Mouse (Mus musculus) forebrain, embryonic 15.5 days (tissue): ENCODE measurements at regions not wholly inside any gene's neighbourhood (a gene's known extent, or its start where the extent isn't known, plus 50 kb on each side); places are given as distances from the start of the nearest gene placed in this dataset.
A peak's percentile ranks its signal among the peaks of the same experiment; 100 is the strongest.

Experiments
- ATAC-seq: fragments of 200-750 bp; cut with Nextera tagmentation; replicated peaks from 2 replicates; pipeline ENCODE4 v1.8.0; 2017; ENCODE audit warnings: mild to moderate bottlenecking, moderate TSS enrichment, moderate library complexity
- H3K27ac ChIP-seq: fragments of 300-500 bp; sonication (generic); replicated peaks from 2 replicates; pipeline ENCODE4 v1.5.1; 2015; ENCODE audit warnings: mild to moderate bottlenecking, inconsistent platforms
- H3K27me3 ChIP-seq: fragments of 300-500 bp; sonication (generic); 2 replicates; pipeline ENCODE4 v1.6.1; 2015; ENCODE audit warnings: inconsistent platforms
- H3K36me3 ChIP-seq: fragments of 300-500 bp; sonication (generic); 2 replicates; pipeline ENCODE4 v1.6.1; 2015; ENCODE audit warnings: mild to moderate bottlenecking, inconsistent platforms
- H3K4me1 ChIP-seq: fragments of 300-500 bp; sonication (generic); 2 replicates; pipeline ENCODE4 v1.6.1; 2015; ENCODE audit warnings: inconsistent platforms
- H3K4me2 ChIP-seq: fragments of 300-500 bp; sonication (generic); replicated peaks from 2 replicates; pipeline ENCODE4 v1.6.1; 2015; ENCODE audit warnings: mild to moderate bottlenecking, inconsistent platforms
- H3K4me3 ChIP-seq: fragments of 300-500 bp; sonication (generic); 2 replicates; pipeline ENCODE4 v1.5.1; 2015; ENCODE audit warnings: mild to moderate bottlenecking, inconsistent platforms
- H3K9ac ChIP-seq: fragments of 300-500 bp; sonication (generic); replicated peaks from 2 replicates; pipeline ENCODE4 v1.6.1; 2015; ENCODE audit warnings: mild to moderate bottlenecking, inconsistent platforms
- H3K9me3 ChIP-seq: fragments of 300-500 bp; sonication (generic); 2 replicates; pipeline ENCODE4 v1.6.1; 2016; ENCODE audit warnings: inconsistent platforms
- WGBS: fragments of 180-500 bp; shearing (Covaris S2); methylation state at CpG from one replicate; pipeline ENCODE4 v1.1.7; 2015; ENCODE audit warnings: mixed read lengths; 5-methylcytosine and 5-hydroxymethylcytosine counted together

- no peaks in the 10 kb centered on the region for H3K36me3 ChIP-seq
- no peak overlapping the region for H3K4me3 ChIP-seq
- ATAC-seq = no peak
- no peak overlapping the region for H3K9ac ChIP-seq
- no peak overlapping the region for H3K4me2 ChIP-seq
- H3K27me3 ChIP-seq = no peaks in the 10 kb centered on the region
- WGBS = 94% methylated on average over 3 of the region's 3 CpGs
- H3K27ac ChIP-seq = no peak overlapping the region
- no peaks in the 10 kb centered on the region for H3K4me1 ChIP-seq
- no peaks in the 10 kb centered on the region for H3K9me3 ChIP-seq
These were observed 424.2 kb upstream of the Zeb2 start for GRCm38 (mm10) chr2:45541394-45541793.

GRCm38 (mm10) chr2:45538950-45539349 is 421.8 kb upstream of the Zeb2 start:
- no peak overlapping the region for H3K4me3 ChIP-seq
- no peaks in the 10 kb centered on the region for H3K27me3 ChIP-seq
- no peak overlapping the region for H3K4me2 ChIP-seq
- H3K4me1 ChIP-seq = no peaks in the 10 kb centered on the region
- no peaks in the 10 kb centered on the region for H3K9me3 ChIP-seq
- no peak overlapping the region for H3K9ac ChIP-seq
- ATAC-seq = no peak
- WGBS = 79% methylated on average over 12 of the region's 12 CpGs
- H3K27ac ChIP-seq = no peak overlapping the region
- no peaks in the 10 kb centered on the region for H3K36me3 ChIP-seq

- 91% methylated on average over 7 of the region's 7 CpGs for WGBS
These were observed 420.5 kb upstream of the Zeb2 start for GRCm38 (mm10) chr2:45537722-45538121.

GRCm38 (mm10) chr2:45534806-45535205 is 417.6 kb upstream of the Zeb2 start:
- Histone ChIP-seq H3K4me2 (no peak overlapping the region), H3K9me3 (no peaks in the 10 kb centered on the region), H3K36me3 (no peaks in the 10 kb centered on the region), H3K27ac (no peak overlapping the region), H3K27me3 (no peaks in the 10 kb centered on the region), H3K9ac (no peak overlapping the region), H3K4me1 (no peaks in the 10 kb centered on the region), H3K4me3 (no peak overlapping the region)
- ATAC-seq = no peak
- 72% methylated on average over 5 of the region's 5 CpGs for WGBS

More at GRCm38 (mm10) chr2:45537722-45538121, 420.5 kb upstream of the Zeb2 start:
- Histone ChIP-seq H3K27ac (no peak overlapping the region), H3K4me3 (no peak overlapping the region), H3K9me3 (no peaks in the 10 kb centered on the region), H3K9ac (no peak overlapping the region), H3K4me1 (no peaks in the 10 kb centered on the region), H3K4me2 (no peak overlapping the region), H3K36me3 (no peaks in the 10 kb centered on the region), H3K27me3 (no peaks in the 10 kb centered on the region)
- ATAC-seq = no peak

- no peak for ATAC-seq
- 84% methylated on average over 5 of the region's 5 CpGs for WGBS
These were observed 405.1 kb upstream of the Zeb2 start for GRCm38 (mm10) chr2:45522310-45522709.

GRCm38 (mm10) chr2:45519550-45520152 is 402.5 kb upstream of the Zeb2 start:
- 38% methylated on average over 4 of the region's 4 CpGs for WGBS
- Histone ChIP-seq H3K9me3 (no peaks in the 10 kb centered on the region), H3K9ac (no peak overlapping the region), H3K36me3 (no peaks in the 10 kb centered on the region), H3K4me1 (no peaks in the 10 kb centered on the region), H3K4me3 (no peak overlapping the region), H3K27me3 (no peaks in the 10 kb centered on the region), H3K4me2 (no peak overlapping the region), H3K27ac (no peak overlapping the region)
- ATAC-seq = no peak

More at GRCm38 (mm10) chr2:45522310-45522709, 405.1 kb upstream of the Zeb2 start:
- no peaks in the 10 kb centered on the region for H3K9me3 ChIP-seq
- H3K27me3 ChIP-seq = no peaks in the 10 kb centered on the region
- no peaks in the 10 kb centered on the region for H3K36me3 ChIP-seq
- H3K4me3 ChIP-seq = no peak overlapping the region
- H3K27ac ChIP-seq = no peak overlapping the region
- no peak overlapping the region for H3K9ac ChIP-seq
- H3K4me2 ChIP-seq = no peak overlapping the region
- H3K4me1 ChIP-seq = no peaks in the 10 kb centered on the region

- no peaks in the 10 kb centered on the region for H3K4me1 ChIP-seq
- no peak overlapping the region for H3K4me2 ChIP-seq
- H3K27me3 ChIP-seq = no peaks in the 10 kb centered on the region
- ATAC-seq = no peak
- WGBS = 60% methylated on average over 4 of the region's 4 CpGs
- H3K9me3 ChIP-seq = no peaks in the 10 kb centered on the region
- H3K4me3 ChIP-seq = no peak overlapping the region
- H3K9ac ChIP-seq = no peak overlapping the region
- no peak overlapping the region for H3K27ac ChIP-seq
- H3K36me3 ChIP-seq = no peaks in the 10 kb centered on the region
These were observed 397.3 kb upstream of the Zeb2 start for GRCm38 (mm10) chr2:45514290-45515180.

GRCm38 (mm10) chr2:45512852-45513251 is 395.7 kb upstream of the Zeb2 start:
- Histone ChIP-seq H3K4me1 (no peaks in the 10 kb centered on the region), H3K9ac (no peak overlapping the region), H3K27ac (no peak overlapping the region), H3K4me2 (no peak overlapping the region), H3K4me3 (no peak overlapping the region), H3K9me3 (no peaks in the 10 kb centered on the region), H3K36me3 (no peaks in the 10 kb centered on the region), H3K27me3 (no peaks in the 10 kb centered on the region)
- ATAC-seq = no peak

GRCm38 (mm10) chr2:45511791-45512190 is 394.6 kb upstream of the Zeb2 start:
- WGBS = 94% methylated on average over 3 of the region's 3 CpGs
- Histone ChIP-seq H3K4me3 (no peak overlapping the region), H3K27ac (no peak overlapping the region), H3K36me3 (no peaks in the 10 kb centered on the region), H3K4me1 (no peaks in the 10 kb centered on the region), H3K9ac (no peak overlapping the region), H3K9me3 (no peaks in the 10 kb centered on the region), H3K27me3 (no peaks in the 10 kb centered on the region), H3K4me2 (no peak overlapping the region)
- ATAC-seq = no peak

GRCm38 (mm10) chr2:45504468-45504867 is 387.3 kb upstream of the Zeb2 start:
- no peak overlapping the region for H3K27ac ChIP-seq
- WGBS = 73% methylated on average over 4 of the region's 4 CpGs
- no peak overlapping the region for H3K4me2 ChIP-seq
- no peak for ATAC-seq
- H3K4me3 ChIP-seq = no peak overlapping the region
- H3K27me3 ChIP-seq = no peaks in the 10 kb centered on the region
- H3K4me1 ChIP-seq = no peaks in the 10 kb centered on the region
- H3K36me3 ChIP-seq = no peaks in the 10 kb centered on the region
- H3K9ac ChIP-seq = no peak overlapping the region
- no peaks in the 10 kb centered on the region for H3K9me3 ChIP-seq

- 72% methylated on average over 2 of the region's 2 CpGs for WGBS
- Histone ChIP-seq H3K27ac (no peak overlapping the region), H3K9ac (no peak overlapping the region), H3K36me3 (no peaks in the 10 kb centered on the region), H3K4me1 (no peaks in the 10 kb centered on the region), H3K4me3 (no peak overlapping the region), H3K27me3 (no peaks in the 10 kb centered on the region), H3K4me2 (no peak overlapping the region), H3K9me3 (no peaks in the 10 kb centered on the region)
- ATAC-seq = no peak
These were observed 376.5 kb upstream of the Zeb2 start for GRCm38 (mm10) chr2:45493656-45494055.

- WGBS = 74% methylated on average over 5 of the region's 5 CpGs
- Histone ChIP-seq H3K27ac (no peak overlapping the region), H3K4me1 (no peaks in the 10 kb centered on the region), H3K27me3 (no peaks in the 10 kb centered on the region), H3K9me3 (no peaks in the 10 kb centered on the region), H3K4me2 (no peak overlapping the region), H3K9ac (no peak overlapping the region), H3K36me3 (no peaks in the 10 kb centered on the region), H3K4me3 (no peak overlapping the region)
- peak; percentile 81 for ATAC-seq
These were observed 369.3 kb upstream of the Zeb2 start for GRCm38 (mm10) chr2:45486530-45486929.
